Mouse (Mus musculus) liver, postnatal 0 days (tissue): ENCODE measurements at regions not wholly inside any gene's neighbourhood (a gene's known extent, or its start where the extent isn't known, plus 50 kb on each side); places are given as distances from the start of the nearest gene placed in this dataset.

ENCODE experiments used
- ATAC-seq: fragments of 200-750 bp; cut with Nextera tagmentation; 2 replicates; pipeline ENCODE4 v1.8.0; 2017; ENCODE audit warnings: mild to moderate bottlenecking, moderate library complexity
- DNase-seq: peaks from one replicate; pipeline ENCODE4 v3.0.0-alpha.2; 2016
- H3K27ac ChIP-seq: fragments of 300-500 bp; sonication (generic); 2 replicates; pipeline ENCODE4 v1.5.1; 2014; ENCODE audit warnings: antibody characterized with exemption, moderate library complexity, mild to moderate bottlenecking, low read depth
- H3K27me3 ChIP-seq: fragments of 300-500 bp; sonication (generic); 2 replicates; pipeline ENCODE4 v1.6.1; 2014; ENCODE audit warnings: low read length, control low read depth, mixed read lengths; ENCODE audit not compliant: insufficient read depth
- H3K36me3 ChIP-seq: fragments of 300-500 bp; sonication (generic); replicated peaks from 2 replicates; pipeline ENCODE4 v1.6.1; 2014; ENCODE audit warnings: mild to moderate bottlenecking, control low read depth, low read length, moderate library complexity, mixed read lengths; ENCODE audit not compliant: insufficient read depth
- H3K4me1 ChIP-seq: fragments of 300-500 bp; sonication (generic); 2 replicates; pipeline ENCODE4 v1.6.1; 2014; ENCODE audit warnings: antibody characterized with exemption, mild to moderate bottlenecking, control low read depth; ENCODE audit not compliant: insufficient read depth
- H3K4me2 ChIP-seq: fragments of 300-500 bp; sonication (generic); 2 replicates; pipeline ENCODE4 v1.6.1; 2014; ENCODE audit warnings: low read depth, mild to moderate bottlenecking, low read length, moderate library complexity, mixed read lengths
- H3K4me3 ChIP-seq: fragments of 300-500 bp; sonication (generic); 2 replicates; pipeline ENCODE4 v1.5.1; 2014; ENCODE audit warnings: low read depth, low read length
- H3K9ac ChIP-seq: fragments of 300-500 bp; sonication (generic); replicated peaks from 2 replicates; pipeline ENCODE4 v1.6.1; 2014; ENCODE audit warnings: mild to moderate bottlenecking, moderate library complexity
- H3K9me3 ChIP-seq: fragments of 300-500 bp; sonication (generic); 2 replicates; pipeline ENCODE4 v1.6.1; 2016; ENCODE audit warnings: mild to moderate bottlenecking, control low read depth, low read length, mixed read lengths
- CTCF ChIP-seq: sonication (generic); IDR thresholded peaks from 2 replicates; pipeline ENCODE4 v1.5.1; 2016; ENCODE audit warnings: antibody characterized with exemption, low read depth
- EP300 ChIP-seq: IDR thresholded peaks from 2 replicates; pipeline ENCODE4 v1.6.1; 2016; ENCODE audit warnings: antibody characterized with exemption, low read depth, mild to moderate bottlenecking
- WGBS: fragments of 180-500 bp; shearing (Covaris S2); extraction: QIAGEN DNeasy Blood & Tissue Kit; methylation state at CpG from one replicate; pipeline ENCODE4 v1.1.7; 2014; ENCODE audit not compliant: insufficient replicate concordance; 5-methylcytosine and 5-hydroxymethylcytosine counted together

DNA sequence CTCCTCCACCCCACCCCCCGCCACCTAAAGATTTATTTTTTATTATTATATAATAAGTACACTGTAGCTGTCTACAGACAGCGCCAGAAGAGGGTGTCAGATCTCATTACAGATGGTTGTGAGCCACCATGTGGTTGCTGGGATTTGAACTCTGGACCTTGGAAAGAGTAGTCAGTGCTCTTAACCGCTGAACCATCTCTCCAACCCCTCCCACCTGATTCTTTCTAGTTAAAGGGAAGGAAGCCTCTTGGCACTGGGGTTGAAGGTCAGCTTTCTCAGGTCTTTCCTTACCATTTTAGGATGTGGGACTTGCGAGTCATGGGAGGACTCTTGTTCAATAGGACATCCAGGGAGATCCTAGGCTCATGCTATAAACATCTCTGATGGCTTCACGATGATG, 54.7 kb downstream of the Hes1 start:
- ATAC-seq (no peak), DNase-seq (no peak)
- WGBS, result 82% methylated on average over 5 of the region's 5 CpGs
- H3K27ac ChIP-seq, result no peak overlapping the region
- no peak overlapping the region for H3K4me3 ChIP-seq
- H3K27me3 ChIP-seq, result peaks cover 4% of the 10 kb centered on the region; the same call in 1 of the 2 replicates
- no peaks in the 10 kb centered on the region for H3K36me3 ChIP-seq
- peaks cover 7% of the 10 kb centered on the region; the same call in 1 of the 2 replicates for H3K4me1 ChIP-seq
- no peaks in the 10 kb centered on the region for H3K9me3 ChIP-seq
- no peak for TF ChIP-seq CTCF
- no peak for TF ChIP-seq EP300
- no peak overlapping the region for H3K4me2 ChIP-seq
- no peak overlapping the region for H3K9ac ChIP-seq

DNA sequence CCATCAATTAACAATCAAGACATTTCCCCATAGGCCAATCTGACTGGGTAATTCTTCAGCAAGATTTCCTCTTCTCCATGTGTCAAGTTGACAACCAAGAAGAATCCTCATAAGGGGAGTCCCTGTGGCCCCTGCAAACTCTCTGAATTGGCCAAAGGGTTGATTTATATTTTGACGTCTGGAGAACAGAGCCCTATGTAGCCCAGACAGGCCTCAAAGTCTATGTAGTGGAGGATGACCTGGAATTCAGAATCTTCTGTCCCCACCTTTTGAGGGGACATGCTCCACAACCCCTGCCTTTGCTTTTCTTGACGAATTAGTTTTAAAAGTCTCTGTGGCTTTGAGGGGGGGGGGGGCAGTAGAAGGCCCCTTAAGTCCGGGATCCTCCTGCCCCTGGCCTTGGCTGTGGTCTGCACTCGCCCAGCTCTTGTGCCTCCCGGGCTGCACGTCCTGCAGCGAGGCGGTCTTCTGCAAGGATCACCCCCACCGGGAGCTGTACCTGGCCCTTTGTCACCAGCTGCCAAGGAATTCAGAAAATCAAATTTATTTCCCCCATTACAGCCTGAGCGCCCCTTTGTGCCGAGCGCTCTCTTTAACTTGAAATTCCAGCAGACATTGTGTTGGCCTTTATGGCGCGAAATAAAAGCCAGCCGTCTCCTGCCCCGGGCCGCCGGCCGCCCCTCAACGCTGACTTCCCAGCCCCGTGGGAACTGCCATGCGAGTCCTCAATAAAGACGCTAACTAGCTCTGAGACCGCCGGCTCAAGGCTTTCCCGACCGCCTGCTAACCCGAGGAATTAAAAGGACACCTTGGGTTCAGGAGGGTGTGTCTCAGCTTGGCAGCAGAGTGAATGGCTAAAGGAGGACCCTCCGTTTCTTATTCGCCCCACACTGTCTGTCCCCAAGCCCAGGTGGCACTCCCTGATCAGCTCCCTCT, 56.4 kb downstream of the Hes1 start:
- DNase-seq, result no peak
- ATAC-seq, result no peak
- Histone ChIP-seq H3K4me3 (no peak overlapping the region), H3K9me3 (no peaks in the 10 kb centered on the region), H3K9ac (no peak overlapping the region), H3K4me1 (peaks cover 3% of the 10 kb centered on the region; the same call in 1 of the 2 replicates), H3K36me3 (no peaks in the 10 kb centered on the region), H3K27me3 (peaks cover 4% of the 10 kb centered on the region; the same call in 1 of the 2 replicates), H3K4me2 (no peak overlapping the region), H3K27ac (no peak overlapping the region)
- WGBS, result 37% methylated on average over 30 of the region's 30 CpGs
- no peak for TF ChIP-seq EP300
- TF ChIP-seq CTCF, result no peak

DNA sequence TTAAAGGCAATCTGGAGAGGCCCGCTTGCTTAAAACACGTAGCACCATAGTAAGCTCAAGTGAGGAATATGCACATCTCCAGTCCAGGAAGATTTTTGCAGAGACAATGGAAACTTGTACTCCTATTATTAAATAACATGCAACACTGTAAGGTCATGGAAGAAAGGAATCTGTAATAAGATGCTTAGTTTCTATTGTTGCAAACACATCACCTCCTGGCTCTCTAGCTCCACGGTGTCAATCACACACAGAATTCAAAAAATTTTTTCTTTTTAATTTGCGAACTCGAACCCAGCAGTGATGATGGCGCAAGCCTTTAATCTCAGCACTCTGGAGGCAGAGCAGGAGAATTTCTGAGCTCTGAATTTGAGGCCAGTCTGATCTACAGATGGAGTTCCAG, 57.4 kb downstream of the Hes1 start:
- H3K27ac ChIP-seq, result no peak overlapping the region
- H3K4me2 ChIP-seq, result no peak overlapping the region
- no peak overlapping the region for H3K4me3 ChIP-seq
- H3K4me1 ChIP-seq, result peaks cover 3% of the 10 kb centered on the region; the same call in 1 of the 2 replicates
- ATAC-seq, result no peak
- no peak overlapping the region for H3K9ac ChIP-seq
- H3K36me3 ChIP-seq, result no peaks in the 10 kb centered on the region
- no peak for TF ChIP-seq CTCF
- no peak for TF ChIP-seq EP300
- 84% methylated on average over 6 of the region's 6 CpGs for WGBS
- DNase-seq, result no peak
- peaks cover 4% of the 10 kb centered on the region; the same call in 1 of the 2 replicates for H3K27me3 ChIP-seq
- H3K9me3 ChIP-seq, result no peaks in the 10 kb centered on the region

DNA sequence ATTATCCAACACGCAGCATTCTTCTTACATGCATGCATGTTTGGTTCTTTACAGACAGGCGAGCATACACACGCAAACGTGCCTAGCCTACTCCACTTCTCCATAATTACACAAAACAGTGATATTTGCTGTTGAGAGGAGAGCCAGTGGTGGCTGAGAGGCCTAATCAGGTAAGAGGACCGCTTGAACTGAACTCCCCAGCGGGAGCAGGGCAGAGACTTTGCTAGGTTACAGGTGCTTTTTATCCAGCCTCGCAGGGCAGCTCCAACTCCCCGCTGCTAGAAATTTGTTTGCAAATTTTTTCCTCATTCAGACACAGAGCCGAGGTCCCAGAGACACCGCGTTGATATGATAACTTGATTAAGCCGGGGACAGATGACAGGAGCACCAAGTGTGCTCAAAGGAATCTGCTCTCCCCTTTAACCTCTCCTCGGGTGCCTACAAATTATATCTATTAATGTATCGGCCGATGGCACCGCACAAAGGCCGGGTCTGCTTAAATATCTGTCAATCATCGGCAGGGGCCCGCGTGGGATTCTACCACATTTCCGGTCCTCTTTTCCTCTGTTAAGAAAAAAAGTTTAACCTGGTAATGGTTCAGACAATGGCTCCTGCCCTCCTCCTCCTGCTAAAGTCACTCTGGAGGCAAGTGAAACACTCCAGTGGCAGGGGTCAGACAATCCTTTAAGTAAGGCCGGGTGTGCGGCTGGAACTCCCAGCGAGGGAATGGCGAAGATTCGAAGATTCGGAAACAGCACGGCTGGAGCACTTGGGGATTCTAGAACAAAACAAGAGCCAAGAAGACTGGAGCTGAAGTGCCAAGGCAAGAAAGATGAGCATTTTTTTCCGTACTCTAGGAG, 58.3 kb downstream of the Hes1 start:
- no peak overlapping the region for H3K4me3 ChIP-seq
- 38% methylated on average over 29 of the region's 29 CpGs for WGBS
- no peak overlapping the region for H3K9ac ChIP-seq
- H3K4me2 ChIP-seq, result no peak overlapping the region
- H3K27ac ChIP-seq, result no peak overlapping the region
- DNase-seq (no peak), ATAC-seq (no peak)
- H3K27me3 ChIP-seq, result peaks cover 4% of the 10 kb centered on the region; the same call in 1 of the 2 replicates
- H3K36me3 ChIP-seq, result no peaks in the 10 kb centered on the region
- TF ChIP-seq CTCF (no peak), EP300 (no peak)
- H3K9me3 ChIP-seq, result no peaks in the 10 kb centered on the region
- peaks cover 3% of the 10 kb centered on the region; the same call in 1 of the 2 replicates for H3K4me1 ChIP-seq

DNA sequence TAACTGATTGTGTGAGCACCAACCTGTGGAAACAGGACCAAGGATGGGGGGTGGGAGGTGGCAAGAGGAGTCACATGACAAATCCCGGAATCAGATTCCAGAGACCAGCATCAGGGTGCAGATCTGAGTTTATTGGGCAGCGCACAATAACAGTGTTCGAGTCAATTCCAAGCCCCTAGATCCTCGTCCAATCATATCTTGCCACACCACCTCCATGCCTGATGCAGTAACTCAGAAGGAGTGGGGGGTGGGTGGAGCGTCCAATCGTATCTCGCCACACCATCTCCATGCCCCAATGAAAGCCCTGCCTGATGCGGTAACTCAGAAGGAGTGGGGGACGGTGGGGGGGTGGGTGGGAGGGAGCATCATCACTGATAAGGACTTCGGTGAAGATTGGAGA, 62.8 kb downstream of the Hes1 start:
- DNase-seq (no peak), ATAC-seq (no peak)
- Histone ChIP-seq H3K36me3 (no peaks in the 10 kb centered on the region), H3K4me2 (no peak overlapping the region), H3K4me1 (peaks cover 3% of the 10 kb centered on the region; the same call in 1 of the 2 replicates), H3K9ac (no peak overlapping the region), H3K27ac (no peak overlapping the region), H3K27me3 (no peaks in the 10 kb centered on the region), H3K9me3 (no peaks in the 10 kb centered on the region), H3K4me3 (no peak overlapping the region)
- 81% methylated on average over 10 of the region's 10 CpGs for WGBS
- TF ChIP-seq EP300 (no peak), CTCF (no peak)

DNA sequence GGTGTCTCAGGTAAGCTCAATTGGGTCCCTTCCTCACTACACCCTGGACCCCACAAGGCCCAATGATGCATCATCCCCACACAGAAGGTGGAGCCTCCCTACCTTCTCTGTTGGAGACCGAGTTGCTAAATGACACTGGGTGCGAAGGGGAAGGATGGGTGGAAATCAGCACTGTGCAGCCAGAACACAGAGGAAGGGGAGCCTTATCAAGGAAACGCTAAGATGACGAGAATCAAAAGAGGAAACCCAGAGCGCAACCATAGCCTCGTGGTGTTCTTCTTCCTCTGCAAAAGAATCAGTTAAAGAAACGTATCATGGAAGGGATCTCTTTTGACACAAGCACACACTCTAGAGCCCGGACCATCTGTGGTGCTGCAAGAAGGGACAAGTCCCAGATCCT, 64.6 kb downstream of the Hes1 start:
- ATAC-seq, result no peak
- H3K4me1 ChIP-seq, result no peaks in the 10 kb centered on the region
- 38% methylated on average over 8 of the region's 8 CpGs for WGBS
- no peak for TF ChIP-seq CTCF
- TF ChIP-seq EP300, result no peak
- H3K9me3 ChIP-seq, result no peaks in the 10 kb centered on the region
- no peaks in the 10 kb centered on the region for H3K36me3 ChIP-seq
- DNase-seq, result no peak
- no peak overlapping the region for H3K27ac ChIP-seq
- no peak overlapping the region for H3K4me2 ChIP-seq
- no peaks in the 10 kb centered on the region for H3K27me3 ChIP-seq
- no peak overlapping the region for H3K4me3 ChIP-seq
- H3K9ac ChIP-seq, result no peak overlapping the region
